ENCODE assay signal across 12 mouse cellular contexts in the genomic region with DNA sequence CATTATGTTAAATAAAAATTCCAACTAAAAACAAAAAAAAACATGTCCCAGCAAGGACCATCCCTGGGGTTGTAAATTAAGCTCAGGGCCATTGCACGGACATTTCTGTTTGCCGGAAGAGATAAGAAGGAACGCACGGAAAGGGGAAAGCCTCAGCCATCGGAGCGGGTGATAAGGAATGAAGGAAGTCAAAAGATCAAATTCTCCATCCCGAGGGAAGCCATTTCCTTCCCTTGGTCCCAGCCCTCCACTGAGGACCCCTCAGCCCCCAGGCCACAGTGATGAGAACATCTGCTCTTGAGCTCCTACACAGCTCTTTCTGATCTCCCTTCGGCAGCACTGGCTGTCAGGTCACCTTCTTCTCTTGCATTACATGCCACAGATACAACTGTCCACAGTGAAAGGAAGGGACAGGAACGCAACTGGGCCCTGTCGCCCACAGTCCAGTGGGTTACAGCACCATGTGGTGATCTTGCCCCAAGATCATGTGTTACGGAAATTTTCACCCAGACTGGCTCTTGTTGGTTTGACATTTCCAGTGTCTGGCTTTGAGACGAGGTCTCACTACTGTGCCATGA. TPM values are rescaled to one million over a fixed set of nuclear protein-coding genes. Genes with fewer than 3 reads are reported as not detected.
DNase-seq lines count a peak whose midpoint lies in the region; TF ChIP-seq lines count a peak whose summit lies in the region.
"Had no signal": no experiment of that assay in that cellular context is flagged by ENCODE, and none has a peak within 500 bp of the region (broad histone marks: within the 10 kb centered on the region; RNA-seq: fewer than 3 reads in every experiment).

No protein-coding gene starts in this region.

- no peak overlapping the region for H3K9ac ChIP-seq in liver, adult 2 months (ENCODE audit: low read depth, low read length)
- H3K9ac ChIP-seq: midbrain, embryonic 12.5 days had no signal

- WGBS in kidney, adult 2 months = 65% methylated on average over 12 of the region's 12 CpGs
- 44% methylated on average over 12 of the region's 12 CpGs for WGBS in liver, adult 2 months

- intact Hi-C loops in gastrocnemius, adult 2 months (cut with DNase I) = no loop called here
- intact Hi-C loops in left cerebral cortex, postnatal 14 days (cut with DNase I) = no loop called here

- H3K27ac ChIP-seq in gastrocnemius, adult 2 months = peak overlapping the region; percentile 13; the same call in 1 of the 2 replicates
- peak overlapping the region; percentile 29 for H3K27ac ChIP-seq in kidney, adult 2 months (ENCODE audit: insufficient read depth, low read depth, low read length)
- H3K27ac ChIP-seq in liver, adult 2 months (replicated peaks; ENCODE audit: insufficient read depth, low read depth, low read length) = peak overlapping the region; percentile 46
- H3K27ac ChIP-seq: midbrain, embryonic 12.5 days had no signal

- no peaks in the 10 kb centered on the region for H3K36me3 ChIP-seq in kidney, adult 2 months (ENCODE audit: control insufficient read depth, insufficient read depth, low read length)
- H3K36me3 ChIP-seq in liver, adult 2 months (ENCODE audit: control insufficient read depth, insufficient read depth, low read length) = no peaks in the 10 kb centered on the region
- H3K36me3 ChIP-seq: midbrain, embryonic 12.5 days had no signal

- H3K79me2 ChIP-seq in liver, adult 2 months (ENCODE audit: control insufficient read depth, insufficient read depth, low read length) = no peaks in the 10 kb centered on the region

- no peak for TF ChIP-seq POLR2A in kidney, adult 2 months (IDR thresholded peaks at IDR 0.05; ENCODE audit: low read depth, low read length)
- no peak for TF ChIP-seq POLR2A in liver, adult 2 months (IDR thresholded peaks at IDR 0.05; ENCODE audit: extremely low read depth, insufficient read depth, low read length)

- peak overlapping the region; percentile 13; the same call in 1 of the 2 replicates for H3K4me3 ChIP-seq in gastrocnemius, adult 2 months
- H3K4me3 ChIP-seq in kidney, adult 2 months (ENCODE audit: insufficient read depth, low read depth, low read length) = no peak overlapping the region
- H3K4me3 ChIP-seq in liver, adult 2 months (ENCODE audit: insufficient read depth, low read depth, low read length) = no peak overlapping the region
- H3K4me3 ChIP-seq: midbrain, embryonic 12.5 days had no signal

- peaks cover 20% of the 10 kb centered on the region for H3K4me1 ChIP-seq in kidney, adult 2 months (ENCODE audit: control insufficient read depth, insufficient read depth, low read length)
- H3K4me1 ChIP-seq in liver, adult 2 months (ENCODE audit: control insufficient read depth, insufficient read depth, low read length) = peaks cover 4% of the 10 kb centered on the region

- DNase-seq in gastrocnemius, adult 2 months = no peak
- no peak for DNase-seq in gastrocnemius, adult 8-10 months (ENCODE audit: low spot score in 2 of 2)
- DNase-seq in kidney, adult 2 months = peak; percentile 47
- DNase-seq in kidney, adult 9 months = no peak
- peak; percentile 27 to 44 for DNase-seq in adrenal gland, postnatal 36 days
- no peak for DNase-seq in liver, adult 2 months (ENCODE audit: extremely low read depth, low read depth, low spot score)
- DNase-seq in right cerebral cortex, adult 18-20 months = no peak
- DNase-seq in left cerebral cortex, postnatal 14 days (ENCODE audit: low spot score in 2 of 2) = no peak
- DNase-seq: cerebellum, postnatal 25 days; gastrocnemius, postnatal 14 days; lung, postnatal 14 days had no signal

- H3K27me3 ChIP-seq in kidney, adult 2 months (replicated peaks; ENCODE audit: control insufficient read depth, insufficient read depth, low read length) = no peaks in the 10 kb centered on the region
- no peaks in the 10 kb centered on the region for H3K27me3 ChIP-seq in liver, adult 2 months (ENCODE audit: control insufficient read depth, insufficient read depth, low read length)
- H3K27me3 ChIP-seq: midbrain, embryonic 12.5 days had no signal

- no peak for TF ChIP-seq CTCF in gastrocnemius, adult 2 months (IDR thresholded peaks at IDR 0.05)
- TF ChIP-seq CTCF in kidney, adult 2 months (conservative IDR thresholded peaks at IDR 0.05; ENCODE audit: insufficient read depth, insufficient read length, low read depth, low read length) = no peak
- no peak for TF ChIP-seq CTCF in liver, adult 2 months (IDR thresholded peaks at IDR 0.05; ENCODE audit: low read depth, low read length)

RNA-seq across cellular contexts. Expression of a gene that starts 57.1 kb away (rescaled TPM):
- total RNA-seq in gastrocnemius, adult 2 months (2021) = 1 to 10 TPM; 3.1 to 4.5 TPM
- 1 to 10 TPM; 2.1 to 2.7 (median 2.3) TPM for total RNA-seq in gastrocnemius, adult 8-10 months (2022)
- polyA plus RNA-seq in kidney, adult 2 months (2012; rRNA removed) = 5.6 and 7.1 TPM in 2 replicates
- total RNA-seq in adrenal gland, postnatal 36 days (2021) = 10 to 100 TPM; 30.1 to 36.7 TPM
- 2.8 and 3.6 TPM in 2 replicates for total RNA-seq in liver, adult 2 months (2014; rRNA removed)
- polyA plus RNA-seq in liver, adult 2 months (2012; rRNA removed) = 0.82 and 1.7 TPM in 2 replicates
- 10 to 100 TPM; 40.9 to 41.0 TPM for total RNA-seq in left cerebral cortex, postnatal 14 days (2021)

RNA-seq across cellular contexts. Expression of a gene that starts 57.4 kb away (rescaled TPM):
- total RNA-seq in gastrocnemius, adult 2 months (2021) = not detected
- not detected for total RNA-seq in gastrocnemius, adult 8-10 months (2022)
- 0.38 and 0.56 TPM in 2 replicates for polyA plus RNA-seq in kidney, adult 2 months (2012; rRNA removed)
- under 1 TPM; 0.43 to 0.76 TPM for total RNA-seq in adrenal gland, postnatal 36 days (2021)
- not detected in 2 replicates for total RNA-seq in liver, adult 2 months (2014; rRNA removed)
- polyA plus RNA-seq in liver, adult 2 months (2012; rRNA removed) = 0.10 and 0.11 TPM in 2 replicates
- total RNA-seq in left cerebral cortex, postnatal 14 days (2021) = 1 to 10 TPM in 1 of 2 experiments, under 1 TPM in 1; 0.76 to 1.2 TPM

Comparison
In these comparisons a context has a peak if more than half of its experiments do, and no peak if none do; other contexts are left out.
1. DNase-seq: peak in kidney, adult 2 months (single experiment) and adrenal gland, postnatal 36 days (2 of 2); none in gastrocnemius, adult 2 months (single experiment), gastrocnemius, adult 8-10 months (0 of 2), kidney, adult 9 months (single experiment), liver, adult 2 months (single experiment), right cerebral cortex, adult 18-20 months (single experiment) and left cerebral cortex, postnatal 14 days (0 of 2).
2. Peak in every context shown above with its lines, with median percentiles within 50 percentile points of each other: H3K27ac ChIP-seq.